Mouse (Mus musculus) heart, embryonic 12.5 days (tissue): ENCODE data around the gene Ntng1. TPM values are rescaled to one million over a fixed set of nuclear protein-coding genes. Genes with fewer than 3 reads are reported as not detected.

Source experiments
- ATAC-seq: fragments of 200-750 bp; cut with Nextera tagmentation; 2 replicates; pipeline ENCODE4 v1.8.0; 2017; ENCODE audit warnings: moderate TSS enrichment, moderate library complexity; ENCODE audit not compliant: insufficient number of reproducible peaks, low FRiP score
- H3K27ac ChIP-seq: fragments of 300-500 bp; sonication (generic); 2 replicates; pipeline ENCODE4 v1.5.1; 2016; ENCODE audit warnings: mild to moderate bottlenecking, moderate library complexity; ENCODE audit not compliant: poor library complexity, severe bottlenecking
- H3K27me3 ChIP-seq: fragments of 300-500 bp; sonication (generic); replicated peaks from 2 replicates; pipeline ENCODE4 v1.6.1; 2016; ENCODE audit warnings: mild to moderate bottlenecking, moderate library complexity
- H3K36me3 ChIP-seq: fragments of 300-500 bp; sonication (generic); 2 replicates; pipeline ENCODE4 v1.6.1; 2016; ENCODE audit warnings: mild to moderate bottlenecking, moderate library complexity
- H3K4me1 ChIP-seq: fragments of 300-500 bp; sonication (generic); replicated peaks from 2 replicates; pipeline ENCODE4 v1.6.1; 2016; ENCODE audit warnings: mild to moderate bottlenecking
- H3K4me2 ChIP-seq: fragments of 300-500 bp; sonication (generic); 2 replicates; pipeline ENCODE4 v1.6.1; 2016; ENCODE audit warnings: mild to moderate bottlenecking, moderate library complexity
- H3K4me3 ChIP-seq: fragments of 300-500 bp; sonication (generic); 2 replicates; pipeline ENCODE4 v1.5.1; 2016; ENCODE audit warnings: mild to moderate bottlenecking
- H3K9ac ChIP-seq: fragments of 300-500 bp; sonication (generic); 2 replicates; pipeline ENCODE4 v1.6.1; 2016; ENCODE audit warnings: mild to moderate bottlenecking, moderate library complexity
- H3K9me3 ChIP-seq: fragments of 300-500 bp; sonication (generic); replicated peaks from 2 replicates; pipeline ENCODE4 v1.6.1; 2016; ENCODE audit warnings: mild to moderate bottlenecking, moderate library complexity
- WGBS: fragments of 180-500 bp; shearing (Covaris S2); methylation state at CpG from one replicate; pipeline ENCODE4 v1.1.7; 2016; 5-methylcytosine and 5-hydroxymethylcytosine counted together
- polyA plus RNA-seq: library from polyadenylated mRNA; unstranded; fragments of >200 nt; fragmentation: Nextera tagmentation; extraction: Ambion mirVana; gene quantifications from 2 replicates; pipeline ENCODE4 v1.2.1, GENCODE M21; 2016

Gene Ntng1
- polyA plus RNA-seq, 1 experiment from 2014 or later: 0.26 TPM

GRCm38 (mm10) chr3:109918996-109919395 lies 224.8 kb downstream of the Ntng1 start:
- Histone ChIP-seq H3K36me3 (no peaks in the 10 kb centered on the region), H3K27ac (no peak overlapping the region), H3K9me3 (no peaks in the 10 kb centered on the region), H3K4me1 (no peaks in the 10 kb centered on the region), H3K9ac (no peak overlapping the region), H3K27me3 (peaks cover 12% of the 10 kb centered on the region), H3K4me3 (no peak overlapping the region), H3K4me2 (no peak overlapping the region)
- WGBS: 75% methylated on average over 3 of the region's 3 CpGs
- ATAC-seq: no peak

GRCm38 (mm10) chr3:109917926-109918694 lies 225.7 kb downstream of the Ntng1 start:
- WGBS: 75% methylated on average over 8 of the region's 8 CpGs
- peaks cover 12% of the 10 kb centered on the region for H3K27me3 ChIP-seq
- H3K36me3 ChIP-seq: no peaks in the 10 kb centered on the region
- no peak overlapping the region for H3K27ac ChIP-seq
- H3K9ac ChIP-seq: no peak overlapping the region
- no peaks in the 10 kb centered on the region for H3K9me3 ChIP-seq
- H3K4me1 ChIP-seq: no peaks in the 10 kb centered on the region
- no peak for ATAC-seq
- no peak overlapping the region for H3K4me2 ChIP-seq
- H3K4me3 ChIP-seq: no peak overlapping the region

GRCm38 (mm10) chr3:109917077-109917476 lies 226.7 kb downstream of the Ntng1 start:
- Histone ChIP-seq H3K27ac (no peak overlapping the region), H3K9me3 (no peaks in the 10 kb centered on the region), H3K4me2 (no peak overlapping the region), H3K9ac (no peak overlapping the region), H3K4me3 (no peak overlapping the region), H3K27me3 (peaks cover 12% of the 10 kb centered on the region), H3K4me1 (no peaks in the 10 kb centered on the region), H3K36me3 (no peaks in the 10 kb centered on the region)
- WGBS: 81% methylated on average over 4 of the region's 4 CpGs
- no peak for ATAC-seq

GRCm38 (mm10) chr3:109914226-109914625 lies 229.6 kb downstream of the Ntng1 start:
- Histone ChIP-seq H3K9me3 (no peaks in the 10 kb centered on the region), H3K27ac (no peak overlapping the region), H3K4me1 (no peaks in the 10 kb centered on the region), H3K27me3 (peaks cover 12% of the 10 kb centered on the region), H3K9ac (no peak overlapping the region), H3K4me2 (no peak overlapping the region), H3K4me3 (no peak overlapping the region), H3K36me3 (no peaks in the 10 kb centered on the region)
- ATAC-seq: no peak
- WGBS: 71% methylated on average over 5 of the region's 5 CpGs

GRCm38 (mm10) chr3:109890600-109890999 lies 253.2 kb downstream of the Ntng1 start:
- no peak for ATAC-seq
- 45% methylated on average over 1 of the region's 1 CpGs for WGBS
- H3K9me3 ChIP-seq: no peaks in the 10 kb centered on the region

GRCm38 (mm10) chr3:109885672-109886071 lies 258.1 kb downstream of the Ntng1 start:
- H3K4me2 ChIP-seq: no peak overlapping the region
- ATAC-seq: no peak
- no peak overlapping the region for H3K9ac ChIP-seq
- H3K27me3 ChIP-seq: no peaks in the 10 kb centered on the region
- H3K4me3 ChIP-seq: no peak overlapping the region
- no peaks in the 10 kb centered on the region for H3K9me3 ChIP-seq
- H3K27ac ChIP-seq: no peak overlapping the region
- no peaks in the 10 kb centered on the region for H3K4me1 ChIP-seq
- WGBS: 59% methylated on average over 4 of the region's 4 CpGs
- no peaks in the 10 kb centered on the region for H3K36me3 ChIP-seq

More at GRCm38 (mm10) chr3:109890600-109890999, 253.2 kb downstream of the Ntng1 start:
- Histone ChIP-seq H3K4me1 (no peaks in the 10 kb centered on the region), H3K9ac (no peak overlapping the region), H3K4me2 (no peak overlapping the region), H3K27ac (no peak overlapping the region), H3K27me3 (no peaks in the 10 kb centered on the region), H3K4me3 (no peak overlapping the region), H3K36me3 (no peaks in the 10 kb centered on the region)

GRCm38 (mm10) chr3:109879061-109879460 lies 264.8 kb downstream of the Ntng1 start:
- no peak overlapping the region for H3K4me2 ChIP-seq
- H3K4me3 ChIP-seq: no peak overlapping the region
- ATAC-seq: no peak
- WGBS: 82% methylated on average over 4 of the region's 4 CpGs
- H3K9ac ChIP-seq: no peak overlapping the region
- H3K27me3 ChIP-seq: no peaks in the 10 kb centered on the region
- no peaks in the 10 kb centered on the region for H3K36me3 ChIP-seq
- H3K4me1 ChIP-seq: no peaks in the 10 kb centered on the region
- H3K27ac ChIP-seq: no peak overlapping the region
- no peaks in the 10 kb centered on the region for H3K9me3 ChIP-seq

- Histone ChIP-seq H3K27ac (no peak overlapping the region), H3K4me1 (peaks cover 7% of the 10 kb centered on the region; the same call in 1 of the 2 replicates), H3K4me3 (no peak overlapping the region), H3K36me3 (no peaks in the 10 kb centered on the region), H3K27me3 (no peaks in the 10 kb centered on the region), H3K9me3 (no peaks in the 10 kb centered on the region), H3K4me2 (no peak overlapping the region), H3K9ac (no peak overlapping the region)
- 84% methylated on average over 17 of the region's 17 CpGs for WGBS
- ATAC-seq: no peak
Observed at GRCm38 (mm10) chr3:109871986-109872385, 271.8 kb downstream of the Ntng1 start.

GRCm38 (mm10) chr3:109858276-109858675 lies 285.5 kb downstream of the Ntng1 start:
- WGBS: 74% methylated on average over 1 of the region's 1 CpGs
- H3K9me3 ChIP-seq: no peaks in the 10 kb centered on the region
- H3K27me3 ChIP-seq: no peaks in the 10 kb centered on the region
- H3K4me2 ChIP-seq: no peak overlapping the region
- no peaks in the 10 kb centered on the region for H3K4me1 ChIP-seq
- H3K4me3 ChIP-seq: no peak overlapping the region
- no peak overlapping the region for H3K9ac ChIP-seq
- ATAC-seq: no peak
- no peak overlapping the region for H3K27ac ChIP-seq
- H3K36me3 ChIP-seq: no peaks in the 10 kb centered on the region

GRCm38 (mm10) chr3:109854449-109855155 lies 289.2 kb downstream of the Ntng1 start:
- Histone ChIP-seq H3K4me1 (no peaks in the 10 kb centered on the region), H3K27ac (no peak overlapping the region), H3K4me3 (no peak overlapping the region), H3K9ac (no peak overlapping the region), H3K4me2 (no peak overlapping the region), H3K27me3 (no peaks in the 10 kb centered on the region), H3K36me3 (no peaks in the 10 kb centered on the region), H3K9me3 (no peaks in the 10 kb centered on the region)
- no peak for ATAC-seq
- WGBS: 81% methylated on average over 9 of the region's 9 CpGs

- ATAC-seq: no peak
- Histone ChIP-seq H3K4me3 (no peak overlapping the region), H3K36me3 (no peaks in the 10 kb centered on the region), H3K27me3 (no peaks in the 10 kb centered on the region), H3K4me2 (no peak overlapping the region), H3K4me1 (no peaks in the 10 kb centered on the region), H3K27ac (no peak overlapping the region), H3K9ac (no peak overlapping the region), H3K9me3 (no peaks in the 10 kb centered on the region)
- WGBS: 67% methylated on average over 4 of the region's 4 CpGs
Observed at GRCm38 (mm10) chr3:109846660-109847059, 297.2 kb downstream of the Ntng1 start.
